Mouse (Mus musculus) mouse trophoblast stem cell (cell line): ENCODE measurements at regions not wholly inside any gene's neighbourhood (a gene's known extent, or its start where the extent isn't known, plus 50 kb on each side); places are given as distances from the start of the nearest gene placed in this dataset.

ENCODE experiments used
- in situ Hi-C, 2 experiments: fragments of 300-500 bp; cut with MseI, MboI; formaldehyde crosslinking; loops; 2 replicates in 1 of 2; 3 replicates in 1 of 2; pipeline ENCODE4 v1.15.1; 2025

- in situ Hi-C loops = no loop called here
Measured at GRCm38 (mm10) chr8:8285876-8286275, 375.2 kb downstream of the Efnb2 start.

GRCm38 (mm10) chr8:8274987-8275386 is 386.1 kb downstream of the Efnb2 start:
- in situ Hi-C loops = no loop called here

GRCm38 (mm10) chr8:8274211-8274641 is 386.8 kb downstream of the Efnb2 start:
- in situ Hi-C loops = no loop called here

- in situ Hi-C loops = no loop called here
Measured at GRCm38 (mm10) chr8:8258855-8259254, 402.2 kb downstream of the Efnb2 start.

GRCm38 (mm10) chr8:8258231-8258638 is 402.8 kb downstream of the Efnb2 start:
- in situ Hi-C loops = no loop called here

GRCm38 (mm10) chr8:8256327-8256726 is 404.7 kb downstream of the Efnb2 start:
- in situ Hi-C loops = no loop called here

GRCm38 (mm10) chr8:8254446-8254845 is 406.6 kb downstream of the Efnb2 start:
- in situ Hi-C loops = no loop called here

GRCm38 (mm10) chr8:8244599-8244998 is 416.4 kb downstream of the Efnb2 start:
- in situ Hi-C loops = no loop called here

- in situ Hi-C loops = no loop called here
Measured at GRCm38 (mm10) chr8:8241755-8242501, 419.1 kb downstream of the Efnb2 start.

- in situ Hi-C loops = no loop called here
Measured at GRCm38 (mm10) chr8:8241051-8241688, 419.9 kb downstream of the Efnb2 start.

- in situ Hi-C loops = loop anchor here in 1 of 2 experiments (10.0 kb wide), 1 partner anchor 415 kb away; no protein-coding TSS in a partner anchor
Measured at GRCm38 (mm10) chr8:8239489-8239888, 421.6 kb downstream of the Efnb2 start.

GRCm38 (mm10) chr8:8238051-8238450 is 423.0 kb downstream of the Efnb2 start:
- in situ Hi-C loops = loop anchor here in 1 of 2 experiments (10.0 kb wide), 1 partner anchor 417 kb away; no protein-coding TSS in a partner anchor

- in situ Hi-C loops = loop anchor here in 1 of 2 experiments (10.0 kb wide), 1 partner anchor 421 kb away; no protein-coding TSS in a partner anchor
Measured at GRCm38 (mm10) chr8:8233616-8234015, 427.4 kb downstream of the Efnb2 start.

- in situ Hi-C loops = loop anchor here in 1 of 2 experiments (10.0 kb wide), 1 partner anchor 422 kb away; no protein-coding TSS in a partner anchor
Measured at GRCm38 (mm10) chr8:8233156-8233555, 427.9 kb downstream of the Efnb2 start.

GRCm38 (mm10) chr8:8231996-8232632 is 428.9 kb downstream of the Efnb2 start:
- in situ Hi-C loops = loop anchor here in 1 of 2 experiments (10.0 kb wide), 1 partner anchor 423 kb away; no protein-coding TSS in a partner anchor

- in situ Hi-C loops = loop anchor here in 1 of 2 experiments (10.0 kb wide), 1 partner anchor 423 kb away; no protein-coding TSS in a partner anchor
Measured at GRCm38 (mm10) chr8:8231308-8231985, 429.6 kb downstream of the Efnb2 start.

GRCm38 (mm10) chr8:8225994-8226393 is 435.0 kb downstream of the Efnb2 start:
- in situ Hi-C loops = no loop called here

- in situ Hi-C loops = no loop called here
Measured at GRCm38 (mm10) chr8:8225175-8225830, 435.7 kb downstream of the Efnb2 start.

GRCm38 (mm10) chr8:8220395-8221031 is 440.5 kb downstream of the Efnb2 start:
- in situ Hi-C loops = no loop called here

GRCm38 (mm10) chr8:8219701-8220394 is 441.2 kb downstream of the Efnb2 start:
- in situ Hi-C loops = no loop called here
